Mouse (Mus musculus) neural tube, embryonic 12.5 days (tissue): Measurements from ENCODE around the gene Ccdc36. TPM values are rescaled to one million over a fixed set of nuclear protein-coding genes. Genes with fewer than 3 reads are reported as not detected.

Experiments used
- ATAC-seq: fragments of 200-750 bp; cut with Nextera tagmentation; 2 replicates; pipeline ENCODE4 v1.8.0; 2017; ENCODE audit warnings: low read depth, mild to moderate bottlenecking, moderate TSS enrichment, moderate library complexity; ENCODE audit not compliant: low FRiP score
- H3K27ac ChIP-seq: fragments of 300-500 bp; sonication (generic); 2 replicates; pipeline ENCODE4 v1.5.1; 2016
- H3K27me3 ChIP-seq: fragments of 300-500 bp; sonication (generic); replicated peaks from 2 replicates; pipeline ENCODE4 v1.6.1; 2016; ENCODE audit warnings: mild to moderate bottlenecking
- H3K36me3 ChIP-seq: fragments of 300-500 bp; sonication (generic); 2 replicates; pipeline ENCODE4 v1.6.1; 2016; ENCODE audit warnings: mild to moderate bottlenecking
- H3K4me1 ChIP-seq: fragments of 300-500 bp; sonication (generic); 2 replicates; pipeline ENCODE4 v1.6.1; 2016
- H3K4me2 ChIP-seq: fragments of 300-500 bp; sonication (generic); replicated peaks from 2 replicates; pipeline ENCODE4 v1.6.1; 2016; ENCODE audit warnings: mild to moderate bottlenecking
- H3K4me3 ChIP-seq: fragments of 300-500 bp; sonication (generic); 2 replicates; pipeline ENCODE4 v1.5.1; 2016
- H3K9ac ChIP-seq: fragments of 300-500 bp; sonication (generic); 2 replicates; pipeline ENCODE4 v1.6.1; 2016; ENCODE audit warnings: mild to moderate bottlenecking
- H3K9me3 ChIP-seq: fragments of 300-500 bp; sonication (generic); 2 replicates; pipeline ENCODE4 v1.6.1; 2016; ENCODE audit warnings: mild to moderate bottlenecking
- WGBS: fragments of 180-500 bp; shearing (Covaris S2); methylation state at CpG from one replicate; pipeline ENCODE4 v1.1.7; 2016; 5-methylcytosine and 5-hydroxymethylcytosine counted together
- polyA plus RNA-seq: library from polyadenylated mRNA; unstranded; fragments of >200 nt; fragmentation: Nextera tagmentation; extraction: Ambion mirVana; gene quantifications from 2 replicates; pipeline ENCODE4 v1.2.1, GENCODE M21; 2016

The Ccdc36 gene
- polyA plus RNA-seq, 1 experiment from 2014 or later, result 0.84 TPM

GRCm38 (mm10) chr9:108394191-108394590 is 34.1 kb downstream of the Ccdc36 start:
- Histone ChIP-seq H3K4me2 (no peak overlapping the region), H3K27me3 (no peaks in the 10 kb centered on the region), H3K27ac (no peak overlapping the region), H3K9me3 (no peaks in the 10 kb centered on the region), H3K4me3 (no peak overlapping the region), H3K9ac (no peak overlapping the region), H3K4me1 (no peaks in the 10 kb centered on the region), H3K36me3 (peaks cover 48% of the 10 kb centered on the region)
- 95% methylated on average over 6 of the region's 6 CpGs for WGBS
- no peak for ATAC-seq

- Histone ChIP-seq H3K4me1 (no peaks in the 10 kb centered on the region), H3K27ac (no peak within 1 kb of the TSS), H3K36me3 (peaks cover 63% of the 10 kb centered on the region), H3K9me3 (no peaks in the 10 kb centered on the region), H3K4me2 (no peak within 1 kb of the TSS), H3K4me3 (no peak within 1 kb of the TSS), H3K9ac (no peak within 1 kb of the TSS), H3K27me3 (no peaks in the 10 kb centered on the region)
- WGBS, result 67% methylated on average over 18 of the region's 18 CpGs
- no peak for ATAC-seq
These were observed 35.6 kb downstream of the Ccdc36 start, which contains the start of gene 1700102P08Rik for GRCm38 (mm10) chr9:108392676-108393075. Gene 1700102P08Rik, plus strand, starts transcription at chr9:108392805.

- no peaks in the 10 kb centered on the region for H3K4me1 ChIP-seq
- WGBS, result 89% methylated on average over 6 of the region's 6 CpGs
- ATAC-seq, result no peak
- no peaks in the 10 kb centered on the region for H3K9me3 ChIP-seq
- H3K27me3 ChIP-seq, result no peaks in the 10 kb centered on the region
- H3K4me3 ChIP-seq, result no peak overlapping the region
- no peak overlapping the region for H3K27ac ChIP-seq
- peaks cover 88% of the 10 kb centered on the region for H3K36me3 ChIP-seq
- no peak overlapping the region for H3K9ac ChIP-seq
- H3K4me2 ChIP-seq, result no peak overlapping the region
These were observed 39.1 kb downstream of the Ccdc36 start for GRCm38 (mm10) chr9:108389220-108389619.

- no peak overlapping the region for H3K4me3 ChIP-seq
- H3K27me3 ChIP-seq, result no peaks in the 10 kb centered on the region
- WGBS, result 90% methylated on average over 10 of the region's 10 CpGs
- no peaks in the 10 kb centered on the region for H3K9me3 ChIP-seq
- H3K27ac ChIP-seq, result no peak overlapping the region
- H3K9ac ChIP-seq, result no peak overlapping the region
- H3K4me1 ChIP-seq, result no peaks in the 10 kb centered on the region
- peaks cover 88% of the 10 kb centered on the region for H3K36me3 ChIP-seq
- no peak for ATAC-seq
- H3K4me2 ChIP-seq, result no peak overlapping the region
These were observed 39.7 kb downstream of the Ccdc36 start for GRCm38 (mm10) chr9:108388601-108389000.

GRCm38 (mm10) chr9:108386816-108387215 is 41.5 kb downstream of the Ccdc36 start:
- 92% methylated on average over 4 of the region's 4 CpGs for WGBS
- Histone ChIP-seq H3K4me3 (no peak overlapping the region), H3K4me1 (no peaks in the 10 kb centered on the region), H3K27ac (no peak overlapping the region), H3K4me2 (no peak overlapping the region), H3K9me3 (no peaks in the 10 kb centered on the region), H3K36me3 (peaks cover 86% of the 10 kb centered on the region), H3K27me3 (no peaks in the 10 kb centered on the region), H3K9ac (no peak overlapping the region)
- no peak for ATAC-seq

GRCm38 (mm10) chr9:108385006-108385405 is 43.3 kb downstream of the Ccdc36 start:
- Histone ChIP-seq H3K4me3 (no peak overlapping the region), H3K27ac (no peak overlapping the region), H3K36me3 (peaks cover 87% of the 10 kb centered on the region), H3K4me2 (no peak overlapping the region), H3K9me3 (no peaks in the 10 kb centered on the region), H3K27me3 (no peaks in the 10 kb centered on the region), H3K4me1 (no peaks in the 10 kb centered on the region), H3K9ac (no peak overlapping the region)
- no peak for ATAC-seq
- WGBS, result 86% methylated on average over 7 of the region's 7 CpGs

GRCm38 (mm10) chr9:108381382-108381781 is 46.9 kb downstream of the Ccdc36 start:
- no peaks in the 10 kb centered on the region for H3K9me3 ChIP-seq
- no peak overlapping the region for H3K4me3 ChIP-seq
- no peaks in the 10 kb centered on the region for H3K27me3 ChIP-seq
- H3K4me1 ChIP-seq, result no peaks in the 10 kb centered on the region
- no peak overlapping the region for H3K27ac ChIP-seq
- no peak for ATAC-seq
- H3K9ac ChIP-seq, result no peak overlapping the region
- WGBS, result 97% methylated on average over 9 of the region's 9 CpGs
- H3K36me3 ChIP-seq, result peaks cover 85% of the 10 kb centered on the region
- H3K4me2 ChIP-seq, result no peak overlapping the region

- Histone ChIP-seq H3K9me3 (no peaks in the 10 kb centered on the region), H3K4me2 (no peak overlapping the region), H3K4me1 (no peaks in the 10 kb centered on the region), H3K36me3 (peaks cover 86% of the 10 kb centered on the region), H3K4me3 (no peak overlapping the region), H3K27me3 (no peaks in the 10 kb centered on the region), H3K9ac (no peak overlapping the region), H3K27ac (no peak overlapping the region)
- WGBS, result 93% methylated on average over 4 of the region's 4 CpGs
- no peak for ATAC-seq
These were observed 49.0 kb downstream of the Ccdc36 start for GRCm38 (mm10) chr9:108379294-108379693.

GRCm38 (mm10) chr9:108378736-108379135 is 49.5 kb downstream of the Ccdc36 start:
- no peak overlapping the region for H3K27ac ChIP-seq
- ATAC-seq, result no peak
- peaks cover 86% of the 10 kb centered on the region for H3K36me3 ChIP-seq
- no peak overlapping the region for H3K4me3 ChIP-seq
- no peaks in the 10 kb centered on the region for H3K27me3 ChIP-seq
- 95% methylated on average over 5 of the region's 5 CpGs for WGBS
- H3K4me1 ChIP-seq, result no peaks in the 10 kb centered on the region
- H3K9ac ChIP-seq, result no peak overlapping the region
- no peaks in the 10 kb centered on the region for H3K9me3 ChIP-seq
- no peak overlapping the region for H3K4me2 ChIP-seq

- ATAC-seq, result no peak
- no peaks in the 10 kb centered on the region for H3K4me1 ChIP-seq
- no peak overlapping the region for H3K27ac ChIP-seq
- H3K4me2 ChIP-seq, result no peak overlapping the region
- no peak overlapping the region for H3K9ac ChIP-seq
- H3K27me3 ChIP-seq, result no peaks in the 10 kb centered on the region
- H3K4me3 ChIP-seq, result no peak overlapping the region
- no peaks in the 10 kb centered on the region for H3K9me3 ChIP-seq
- WGBS, result 96% methylated on average over 9 of the region's 9 CpGs
- peaks cover 86% of the 10 kb centered on the region for H3K36me3 ChIP-seq
These were observed 50.0 kb downstream of the Ccdc36 start for GRCm38 (mm10) chr9:108378234-108378633.

Other genes with a start within 250 kb of the Ccdc36 start
- 5.3 and 6.5 TPM in 2 replicates for gene Bsn, start 238.1 kb downstream of the Ccdc36 start, polyA plus RNA-seq
- 55.6 and 63.4 TPM in 2 replicates for gene Dag1, start 164.5 kb downstream of the Ccdc36 start, polyA plus RNA-seq
- 81.2 and 87.0 TPM in 2 replicates for gene Nicn1, start 138.1 kb downstream of the Ccdc36 start, polyA plus RNA-seq
- gene Amt, start 131.6 kb downstream of the Ccdc36 start, polyA plus RNA-seq, result 18.9 and 24.8 TPM in 2 replicates
- gene Rhoa, start 122.4 kb downstream of the Ccdc36 start, polyA plus RNA-seq, result 313 and 363 TPM in 2 replicates
- gene Tcta, start 122.3 kb downstream of the Ccdc36 start, polyA plus RNA-seq, result 44.3 and 47.5 TPM in 2 replicates
- gene Gpx1, start 89.6 kb downstream of the Ccdc36 start, polyA plus RNA-seq, result 656 and 664 TPM in 2 replicates
- 124 and 138 TPM in 2 replicates for gene Usp4, start 80.6 kb downstream of the Ccdc36 start, polyA plus RNA-seq
- 1.3 and 1.7 TPM in 2 replicates for gene 1700102P08Rik, start 35.7 kb downstream of the Ccdc36 start, polyA plus RNA-seq
- gene BC048562, start 8.0 kb upstream of the Ccdc36 start, polyA plus RNA-seq, result not detected in 2 replicates
- gene Ccdc71, start 32.0 kb upstream of the Ccdc36 start, polyA plus RNA-seq, result 44.8 and 49.4 TPM in 2 replicates
- gene Klhdc8b, start 33.1 kb upstream of the Ccdc36 start, polyA plus RNA-seq, result 51.1 and 63.4 TPM in 2 replicates
- 28.6 and 29.4 TPM in 2 replicates for gene Lamb2, start 51.3 kb upstream of the Ccdc36 start, polyA plus RNA-seq
- gene Usp19, start 62.1 kb upstream of the Ccdc36 start, polyA plus RNA-seq, result 104 TPM in 2 replicates
- 86.9 and 89.9 TPM in 2 replicates for gene Qars, start 79.2 kb upstream of the Ccdc36 start, polyA plus RNA-seq
- 162 and 164 TPM in 2 replicates for gene Qrich1, start 88.3 kb upstream of the Ccdc36 start, polyA plus RNA-seq
- gene Impdh2, start 131.8 kb upstream of the Ccdc36 start, polyA plus RNA-seq, result 124 and 134 TPM in 2 replicates
- 67.3 and 69.0 TPM in 2 replicates for gene Ndufaf3, start 138.9 kb upstream of the Ccdc36 start, polyA plus RNA-seq
- gene Dalrd3, start 141.4 kb upstream of the Ccdc36 start, polyA plus RNA-seq, result 240 and 254 TPM in 2 replicates
- gene Wdr6, start 150.3 kb upstream of the Ccdc36 start, polyA plus RNA-seq, result 285 and 286 TPM in 2 replicates
- gene P4htm, start 169.2 kb upstream of the Ccdc36 start, polyA plus RNA-seq, result 20.9 and 21.3 TPM in 2 replicates
- gene Arih2, start 220.9 kb upstream of the Ccdc36 start, polyA plus RNA-seq, result 56.2 and 57.2 TPM in 2 replicates
- gene Slc25a20, start 233.6 kb upstream of the Ccdc36 start, polyA plus RNA-seq, result 40.1 and 41.8 TPM in 2 replicates